Mouse (Mus musculus) C3H10T1/2 (cell line): ENCODE data around the gene Fam204a. TPM values are rescaled to one million over a fixed set of nuclear protein-coding genes. Genes with fewer than 3 reads are reported as not detected.

Experiments used
- polyA plus RNA-seq, 2 experiments: library from polyadenylated mRNA; unstranded; fragments of >200 nt; fragmentation: generic; extraction: Trizol; gene quantifications; one replicate each; pipeline ENCODE4 v1.2.1; 2012; ENCODE audit warnings: missing spikeins in 2 of 2

The Fam204a gene
- polyA plus RNA-seq, result 1 to 10 TPM; 1.2 to 7.9 TPM

GRCm38 (mm10) chr19:60225899-60226844 is at the start of gene Fam204a:
TSS of gene Fam204a (minus strand) at chr19:60226701.

Other genes with a start within 250 kb of the Fam204a start
- not detected for gene Prlhr, start 241.6 kb upstream of the Fam204a start, polyA plus RNA-seq